ENCODE assay signal across 8 mouse cellular contexts in the genomic region with DNA sequence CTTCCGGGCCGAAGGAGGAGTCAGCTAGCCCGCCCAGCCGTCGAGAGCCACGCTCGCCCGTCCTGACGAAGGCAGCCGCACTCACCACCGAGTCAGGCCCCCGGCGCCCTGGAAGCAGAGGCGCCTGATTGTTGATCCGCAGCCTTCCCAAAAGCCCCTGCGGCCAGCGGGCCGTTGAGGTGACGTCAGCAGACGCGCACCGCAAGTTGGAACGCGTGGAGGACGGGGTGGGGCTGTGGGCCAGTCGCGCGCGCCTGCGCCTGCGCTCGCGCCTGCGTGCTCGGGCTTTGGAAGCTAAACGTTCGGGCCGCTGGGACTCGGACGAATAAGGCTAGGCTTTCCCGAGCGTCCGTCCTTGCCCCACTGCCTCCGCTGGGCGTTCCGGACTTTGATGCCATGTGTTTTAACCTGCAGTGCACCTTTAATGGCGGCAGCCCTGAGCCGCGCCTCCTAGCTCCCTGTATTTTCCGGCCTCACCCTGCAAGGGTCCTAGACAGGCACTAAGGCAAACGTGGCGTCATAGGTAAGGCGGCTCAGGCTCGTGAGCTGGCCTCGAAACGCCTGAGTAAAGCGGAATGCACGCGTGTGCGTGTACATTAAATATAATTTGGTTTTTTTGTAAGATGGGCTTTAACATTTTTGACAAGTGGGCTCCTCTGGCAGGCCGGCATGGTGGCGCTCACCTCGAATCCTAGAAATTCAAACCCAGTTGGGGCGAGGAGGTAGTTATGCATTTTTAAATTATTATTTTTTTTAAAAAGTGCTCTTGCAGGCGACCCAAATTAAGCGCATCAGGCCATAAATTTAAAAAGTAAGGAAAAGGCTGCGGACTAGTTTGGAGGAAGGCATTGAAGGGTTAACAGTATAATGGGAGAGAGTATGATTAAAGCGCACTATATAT. TPM values are rescaled to one million over a fixed set of nuclear protein-coding genes. Genes with fewer than 3 reads are reported as not detected.
DNase-seq lines count a peak whose midpoint lies in the region; ATAC-seq lines count a peak whose summit lies in the region.

Birc2 (minus strand) TSS at position 160 of the 901 bp plus-strand sequence.

- ATAC-seq in hindbrain, embryonic 16.5 days: peak; percentile 98

- H3K4me2 ChIP-seq in hindbrain, embryonic 16.5 days (ENCODE audit: low read length): peak within 1 kb of the TSS; percentile 78

- no peaks in the 10 kb centered on the region for H3K9me3 ChIP-seq in hindbrain, embryonic 16.5 days (ENCODE audit: control insufficient read depth, low read length)

- H3K27ac ChIP-seq in hindbrain, embryonic 16.5 days (ENCODE audit: low read depth, low read length): peak within 1 kb of the TSS; percentile 99
- H3K27ac ChIP-seq in macrophage: peak within 1 kb of the TSS; percentile 93

- H3K79me2 ChIP-seq in macrophage (ENCODE audit: inconsistent target): peaks cover 42% of the 10 kb centered on the region; the same call in 1 of the 2 replicates

- under 1% methylated on average over 68 of the region's 68 CpGs for WGBS in hindbrain, embryonic 16.5 days
- WGBS in macrophage (ENCODE audit: missing documents): under 1% methylated on average over 58 of the region's 68 CpGs

- H3K27me3 ChIP-seq in hindbrain, embryonic 16.5 days (replicated peaks; ENCODE audit: control insufficient read depth, insufficient read depth, low read length): no peaks in the 10 kb centered on the region

- 0 out of 2 replicates have a peak, but pooled peaks cover 4% of the 10 kb centered on the region for H3K36me3 ChIP-seq in hindbrain, embryonic 16.5 days (ENCODE audit: control insufficient read depth, insufficient read depth, low read length)
- H3K36me3 ChIP-seq in macrophage (ENCODE audit: inconsistent target): peaks cover 5% of the 10 kb centered on the region; the same call in 1 of the 2 replicates

- peak within 1 kb of the TSS; percentile 78 for H3K4me3 ChIP-seq in hindbrain, embryonic 16.5 days (ENCODE audit: low read length)
- H3K4me3 ChIP-seq in macrophage (ENCODE audit: inconsistent target): peak within 1 kb of the TSS; percentile 96

- H3K9ac ChIP-seq in hindbrain, embryonic 16.5 days (ENCODE audit: low read depth, low read length): peak within 1 kb of the TSS; percentile 88

- H3K4me1 ChIP-seq in hindbrain, embryonic 16.5 days (ENCODE audit: control insufficient read depth, insufficient read depth, low read depth, low read length): peaks cover 21% of the 10 kb centered on the region

- DNase-seq in WW6 (ENCODE audit: low read depth, low spot score): peak; percentile 95
- peak; percentile 89 to 93 for DNase-seq in cerebellum, postnatal 4 days (ENCODE audit: low spot score in 2 of 2)
- DNase-seq in gastrocnemius, adult 18-20 months (ENCODE audit: low spot score): peak; percentile 95
- DNase-seq in left cerebral cortex, adult 18-20 months (ENCODE audit: low spot score in 2 of 2): peak; percentile 96 to 97
- DNase-seq in right cerebral cortex, adult 18-20 months: peak; percentile 97
- DNase-seq in urinary bladder, postnatal 10 days (ENCODE audit: low spot score): peak; percentile 90

RNA-seq across cellular contexts. Expression of gene Birc2, which starts in this region (rescaled TPM):
- total RNA-seq in gastrocnemius, adult 18-20 months (2021): 10 to 100 TPM; 17.5 to 21.1 TPM
- 35.4 and 43.5 TPM in 2 replicates for polyA plus RNA-seq in hindbrain, embryonic 16.5 days (2015; fragmentation: Nextera tagmentation; extraction: Ambion mirVana)
- 10 to 100 TPM; 34.9 to 36.6 TPM for total RNA-seq in left cerebral cortex, adult 18-20 months (2021)
- total RNA-seq in macrophage (2018; cell fraction: chromatin; rRNA removed): 100 to 1,000 TPM in 8 of 26 experiments, 10 to 100 TPM in 18; 49.4 to 204 (median 85.4) TPM
- 10 to 100 TPM; 14.0 to 29.8 (median 21.6) TPM for total RNA-seq in macrophage (2018; cell fraction: cytosol; rRNA removed)
- total RNA-seq in macrophage (2018; cell fraction: nucleus; rRNA removed): 100 to 1,000 TPM in 9 of 26 experiments, 10 to 100 TPM in 17; 47.2 to 191 (median 87.6) TPM
- 10.9 to 18.8 TPM (median 13.6 TPM) in 3 replicates for polyA plus RNA-seq in macrophage (2018)

Comparison
In these comparisons a context has a peak if more than half of its experiments do, and no peak if none do; other contexts are left out.
1. Peak in every context shown above with its lines: DNase-seq, ATAC-seq, H3K4me3 ChIP-seq and H3K27ac ChIP-seq.